Mouse (Mus musculus): ENCODE measurements at regions not wholly inside any gene's neighbourhood (a gene's known extent, or its start where the extent isn't known, plus 50 kb on each side); places are given as distances from the start of the nearest gene placed in this dataset.
A peak's percentile ranks its signal among the peaks of the same experiment; 100 is the strongest.

DNA sequence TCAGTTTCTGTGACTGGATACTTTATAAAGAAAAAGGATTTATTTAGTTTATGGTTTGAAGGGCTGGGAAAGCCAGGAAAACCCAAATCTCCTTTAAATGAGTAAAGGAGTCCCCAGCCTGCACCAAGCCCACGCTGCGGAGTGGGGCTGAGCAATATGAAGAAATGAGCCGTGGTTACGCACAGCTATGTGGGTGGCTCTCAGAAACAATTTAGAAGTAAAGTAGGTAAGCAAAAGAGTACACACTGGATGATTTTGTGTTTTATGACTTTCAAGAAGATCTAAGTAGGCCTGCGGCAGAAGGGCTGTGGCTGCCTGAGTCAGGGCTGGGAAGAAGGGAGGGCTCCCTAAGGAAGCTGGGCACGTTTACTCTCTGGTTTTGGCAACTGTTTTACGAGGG, 82.6 kb upstream of the Gjb5 start:
- ATAC-seq (ENCODE audit: insufficient number of reproducible peaks, insufficient read depth, low FRiP score, low TSS enrichment): no peak

DNA sequence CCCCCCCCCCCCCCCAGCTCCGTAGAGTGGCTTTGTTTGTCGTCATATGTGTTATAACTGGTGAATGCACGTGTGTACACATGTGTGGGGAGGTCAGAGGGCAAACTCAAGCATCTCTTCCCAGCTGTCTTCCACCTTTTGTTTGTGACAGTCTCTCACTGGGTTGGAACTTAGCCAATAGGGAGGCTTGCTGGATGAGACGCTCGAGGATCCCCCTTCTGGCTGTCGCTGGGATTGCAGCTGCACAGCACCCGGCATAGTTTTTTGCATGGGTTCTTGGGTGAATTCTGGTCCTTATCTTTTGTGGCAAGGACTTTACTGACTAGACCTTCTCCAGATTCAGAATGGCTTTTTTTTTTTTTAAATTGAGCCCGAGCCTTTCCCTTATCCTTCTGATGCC, 77.1 kb upstream of the Gjb5 start:
- ATAC-seq (ENCODE audit: insufficient number of reproducible peaks, insufficient read depth, low FRiP score, low TSS enrichment): no peak
- H3K27me3 ChIP-seq: no peaks in the 10 kb centered on the region
- no peak overlapping the region for H3K9ac ChIP-seq
- no peaks in the 10 kb centered on the region for H3K9me3 ChIP-seq
- H3K4me3 ChIP-seq: no peak overlapping the region
- H3K4me1 ChIP-seq: peaks cover 5% of the 10 kb centered on the region; the same call in 1 of the 2 replicates
- no peak overlapping the region for H3K27ac ChIP-seq
- no peaks in the 10 kb centered on the region for H3K36me3 ChIP-seq
- no peak overlapping the region for H3K4me2 ChIP-seq (replicated peaks)
- 20% methylated on average over 7 of the region's 8 CpGs for WGBS

More for the DNA sequence above, 82.6 kb upstream of the Gjb5 start:
- WGBS: 76% methylated on average over 7 of the region's 7 CpGs
- H3K27me3 ChIP-seq: no peaks in the 10 kb centered on the region
- no peak overlapping the region for H3K9ac ChIP-seq
- no peak overlapping the region for H3K27ac ChIP-seq
- H3K4me1 ChIP-seq: no peaks in the 10 kb centered on the region
- no peaks in the 10 kb centered on the region for H3K9me3 ChIP-seq
- H3K4me2 ChIP-seq (replicated peaks): no peak overlapping the region
- no peaks in the 10 kb centered on the region for H3K36me3 ChIP-seq
- no peak overlapping the region for H3K4me3 ChIP-seq

GRCm38 (mm10) chr4:127430237-127430636, 72.3 kb upstream of the Gjb5 start:
- Histone ChIP-seq H3K4me2 (replicated peaks) (no peak overlapping the region), H3K27me3 (no peaks in the 10 kb centered on the region), H3K9me3 (no peaks in the 10 kb centered on the region), H3K4me1 (peaks cover 5% of the 10 kb centered on the region; the same call in 1 of the 2 replicates), H3K4me3 (no peak overlapping the region), H3K36me3 (no peaks in the 10 kb centered on the region), H3K9ac (no peak overlapping the region), H3K27ac (0 out of 2 replicates have a peak overlapping the region, but pooled peaks have one; percentile 1)
- 10% methylated on average over 1 of the region's 1 CpGs for WGBS
- no peak for ATAC-seq (ENCODE audit: insufficient number of reproducible peaks, insufficient read depth, low FRiP score, low TSS enrichment)

DNA sequence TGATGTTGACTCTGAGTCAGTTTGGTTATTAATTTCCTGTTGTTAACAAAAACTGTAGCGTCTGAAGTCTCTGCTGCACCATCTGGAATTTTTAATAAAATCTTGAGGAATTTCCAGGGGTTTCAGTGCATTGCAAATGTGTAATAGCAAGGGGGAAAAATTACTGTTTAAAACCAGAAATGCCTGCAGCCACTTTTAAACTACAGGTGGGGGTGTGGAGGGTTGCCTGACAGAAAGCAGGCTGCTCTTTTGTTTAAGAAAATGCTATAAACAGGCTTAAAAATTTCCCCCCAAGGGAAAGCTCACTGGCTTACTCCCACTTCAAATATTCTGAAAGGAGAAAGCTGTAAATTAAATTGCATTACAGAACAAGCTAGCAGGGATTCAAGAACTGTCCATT, 71.8 kb upstream of the Gjb5 start:
- Histone ChIP-seq H3K9ac (no peak overlapping the region), H3K4me2 (replicated peaks) (no peak overlapping the region), H3K36me3 (no peaks in the 10 kb centered on the region), H3K27ac (no peak overlapping the region), H3K4me3 (no peak overlapping the region), H3K27me3 (no peaks in the 10 kb centered on the region), H3K4me1 (peaks cover 5% of the 10 kb centered on the region; the same call in 1 of the 2 replicates), H3K9me3 (no peaks in the 10 kb centered on the region)
- WGBS: 37% methylated on average over 1 of the region's 1 CpGs
- ATAC-seq (ENCODE audit: insufficient number of reproducible peaks, insufficient read depth, low FRiP score, low TSS enrichment): no peak

GRCm38 (mm10) chr4:127423855-127424254, 65.9 kb upstream of the Gjb5 start:
- Histone ChIP-seq H3K27me3 (no peaks in the 10 kb centered on the region), H3K4me3 (no peak overlapping the region), H3K9ac (no peak overlapping the region), H3K27ac (no peak overlapping the region), H3K36me3 (no peaks in the 10 kb centered on the region), H3K4me1 (0 out of 2 replicates have a peak, but pooled peaks cover 5% of the 10 kb centered on the region), H3K4me2 (replicated peaks) (no peak overlapping the region), H3K9me3 (no peaks in the 10 kb centered on the region)
- no peak for ATAC-seq (ENCODE audit: insufficient number of reproducible peaks, insufficient read depth, low FRiP score, low TSS enrichment)
- WGBS: 71% methylated on average over 7 of the region's 7 CpGs

GRCm38 (mm10) chr4:127421927-127422450, 64.0 kb upstream of the Gjb5 start:
- Histone ChIP-seq H3K27me3 (no peaks in the 10 kb centered on the region), H3K27ac (no peak overlapping the region), H3K4me1 (0 out of 2 replicates have a peak, but pooled peaks cover 5% of the 10 kb centered on the region), H3K4me3 (no peak overlapping the region), H3K9me3 (no peaks in the 10 kb centered on the region), H3K4me2 (replicated peaks) (no peak overlapping the region), H3K9ac (no peak overlapping the region), H3K36me3 (no peaks in the 10 kb centered on the region)
- no peak for ATAC-seq (ENCODE audit: insufficient number of reproducible peaks, insufficient read depth, low FRiP score, low TSS enrichment)
- WGBS: 82% methylated on average over 6 of the region's 6 CpGs

- H3K4me1 ChIP-seq: 0 out of 2 replicates have a peak, but pooled peaks cover 5% of the 10 kb centered on the region
- H3K27ac ChIP-seq: no peak overlapping the region
- no peaks in the 10 kb centered on the region for H3K27me3 ChIP-seq
- H3K4me2 ChIP-seq (replicated peaks): no peak overlapping the region
- ATAC-seq (ENCODE audit: insufficient number of reproducible peaks, insufficient read depth, low FRiP score, low TSS enrichment): no peak
- H3K36me3 ChIP-seq: no peaks in the 10 kb centered on the region
- WGBS: 84% methylated on average over 5 of the region's 5 CpGs
- H3K4me3 ChIP-seq: no peak overlapping the region
- no peaks in the 10 kb centered on the region for H3K9me3 ChIP-seq
- H3K9ac ChIP-seq: no peak overlapping the region
Observed at GRCm38 (mm10) chr4:127421129-127421528, 63.1 kb upstream of the Gjb5 start.

DNA sequence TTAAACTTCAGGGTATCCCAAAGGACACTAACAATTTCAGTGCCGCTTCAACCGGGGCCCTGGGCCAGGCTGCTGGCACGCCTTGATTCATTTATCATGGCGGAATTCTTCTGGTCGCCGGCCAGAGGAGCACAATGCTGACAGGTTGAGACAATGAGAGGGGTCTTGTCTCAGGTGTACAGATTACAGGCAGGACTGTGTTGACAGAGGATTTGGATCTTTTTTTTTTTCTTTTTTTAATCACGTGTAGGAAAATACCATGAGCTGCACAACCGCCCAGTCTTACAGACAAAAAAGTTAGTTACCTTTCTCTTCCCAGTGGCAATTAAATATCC, 61.8 kb upstream of the Gjb5 start:
- no peak overlapping the region for H3K27ac ChIP-seq
- no peaks in the 10 kb centered on the region for H3K9me3 ChIP-seq
- H3K27me3 ChIP-seq: no peaks in the 10 kb centered on the region
- H3K4me3 ChIP-seq: no peak overlapping the region
- no peak overlapping the region for H3K4me2 ChIP-seq (replicated peaks)
- H3K4me1 ChIP-seq: peaks cover 6% of the 10 kb centered on the region; the same call in 1 of the 2 replicates
- no peak overlapping the region for H3K9ac ChIP-seq
- WGBS: 56% methylated on average over 8 of the region's 8 CpGs
- ATAC-seq (ENCODE audit: insufficient number of reproducible peaks, insufficient read depth, low FRiP score, low TSS enrichment): no peak
- H3K36me3 ChIP-seq: no peaks in the 10 kb centered on the region

GRCm38 (mm10) chr4:127419062-127419785, 61.2 kb upstream of the Gjb5 start:
- H3K36me3 ChIP-seq: no peaks in the 10 kb centered on the region
- H3K27me3 ChIP-seq: no peaks in the 10 kb centered on the region
- no peak overlapping the region for H3K4me3 ChIP-seq
- WGBS: 46% methylated on average over 22 of the region's 22 CpGs
- H3K9ac ChIP-seq: no peak overlapping the region
- no peak overlapping the region for H3K4me2 ChIP-seq (replicated peaks)
- H3K27ac ChIP-seq: no peak overlapping the region
- H3K9me3 ChIP-seq: no peaks in the 10 kb centered on the region
- H3K4me1 ChIP-seq: peaks cover 12% of the 10 kb centered on the region
- ATAC-seq (ENCODE audit: insufficient number of reproducible peaks, insufficient read depth, low FRiP score, low TSS enrichment): no peak

- H3K4me3 ChIP-seq: no peak overlapping the region
- no peaks in the 10 kb centered on the region for H3K27me3 ChIP-seq
- WGBS: 50% methylated on average over 7 of the region's 7 CpGs
- peaks cover 12% of the 10 kb centered on the region for H3K4me1 ChIP-seq
- no peak overlapping the region for H3K27ac ChIP-seq
- no peak for ATAC-seq (ENCODE audit: insufficient number of reproducible peaks, insufficient read depth, low FRiP score, low TSS enrichment)
- H3K9me3 ChIP-seq: no peaks in the 10 kb centered on the region
- H3K36me3 ChIP-seq: no peaks in the 10 kb centered on the region
- H3K4me2 ChIP-seq (replicated peaks): no peak overlapping the region
- H3K9ac ChIP-seq: no peak overlapping the region
Observed at GRCm38 (mm10) chr4:127416906-127417305, 58.9 kb upstream of the Gjb5 start.

DNA sequence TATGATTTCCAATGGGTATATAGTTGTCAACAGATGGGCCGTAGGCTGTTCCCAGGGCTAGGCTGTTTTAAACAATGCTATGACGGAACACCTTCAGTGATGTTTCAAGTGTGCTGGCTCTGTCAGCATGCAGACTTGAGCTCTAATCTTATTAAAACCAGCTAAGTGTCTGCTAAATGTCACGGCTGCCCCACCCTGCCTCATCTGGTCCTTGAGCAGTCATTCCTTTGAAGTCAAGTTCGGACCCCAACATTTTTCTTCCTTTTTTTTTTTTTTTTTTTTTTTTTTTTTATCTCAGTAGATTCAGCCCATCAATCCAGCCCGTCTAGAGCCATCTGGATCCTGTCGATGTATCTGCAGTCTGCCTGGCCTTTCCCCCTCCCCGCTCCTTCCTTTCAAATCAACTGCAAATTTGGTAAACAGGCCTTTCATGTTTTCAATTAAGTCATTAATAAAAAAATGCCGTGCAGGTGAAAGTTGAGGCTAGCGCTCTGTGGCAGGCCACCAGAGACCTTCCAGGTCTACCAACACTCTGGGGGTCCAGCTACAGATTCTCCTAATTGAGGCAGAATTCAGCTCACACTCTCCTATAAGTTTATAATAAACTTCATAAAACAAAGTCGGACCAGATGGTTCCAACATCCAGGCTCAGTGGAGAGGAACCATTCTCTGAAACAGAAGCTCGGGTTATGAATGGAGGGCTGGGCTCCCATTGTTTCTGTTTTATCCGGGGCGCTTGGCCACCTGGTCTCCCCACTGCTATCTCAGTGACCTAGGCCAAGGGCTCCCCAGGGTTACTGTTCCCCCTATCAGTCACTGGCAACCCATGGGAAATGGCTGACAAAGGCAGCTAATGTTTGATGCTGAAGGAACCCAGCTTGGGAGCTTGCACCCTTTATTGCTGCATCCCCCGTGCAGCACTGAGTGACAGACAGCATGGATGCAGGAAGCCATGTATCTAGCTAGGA, 56.3 kb upstream of the Gjb5 start:
- WGBS: 33% methylated on average over 14 of the region's 14 CpGs
- Histone ChIP-seq H3K4me2 (replicated peaks) (no peak overlapping the region), H3K9ac (no peak overlapping the region), H3K4me3 (no peak overlapping the region), H3K4me1 (peaks cover 20% of the 10 kb centered on the region), H3K27me3 (no peaks in the 10 kb centered on the region), H3K27ac (no peak overlapping the region), H3K9me3 (no peaks in the 10 kb centered on the region), H3K36me3 (no peaks in the 10 kb centered on the region)
- ATAC-seq (ENCODE audit: insufficient number of reproducible peaks, insufficient read depth, low FRiP score, low TSS enrichment): no peak

All from embryonic facial prominence, embryonic 12.5 days (tissue).